Mouse (Mus musculus) ES-Bruce4 (cell line): ENCODE measurements around the gene Pacrg. TPM values are rescaled to one million over a fixed set of nuclear protein-coding genes. Genes with fewer than 3 reads are reported as not detected.

Experiments
- H3K27ac ChIP-seq: 2 replicates; pipeline ENCODE4 v1.5.1; 2012; ENCODE audit warnings: low read length, inconsistent platforms; ENCODE audit not compliant: insufficient read depth
- H3K27me3 ChIP-seq: 2 replicates; pipeline ENCODE4 v1.6.1; 2012; ENCODE audit warnings: mild to moderate bottlenecking, low read length, inconsistent platforms; ENCODE audit not compliant: control insufficient read depth, poor library complexity, insufficient read depth, severe bottlenecking
- H3K36me3 ChIP-seq: 2 replicates; pipeline ENCODE4 v1.6.1; 2012; ENCODE audit warnings: inconsistent platforms, mild to moderate bottlenecking, low read length, moderate library complexity; ENCODE audit not compliant: control insufficient read depth, poor library complexity, insufficient read depth, severe bottlenecking
- H3K4me1 ChIP-seq: one replicate; pipeline ENCODE4 v1.8.1; 2011; ENCODE audit warnings: low read length; ENCODE audit not compliant: control insufficient read depth, insufficient read depth
- H3K4me3 ChIP-seq: 2 replicates; pipeline ENCODE4 v1.5.1; 2011; ENCODE audit warnings: low read depth, mild to moderate bottlenecking, low read length
- H3K9ac ChIP-seq: 2 replicates; pipeline ENCODE4 v1.6.1; 2012; ENCODE audit warnings: low read depth, mild to moderate bottlenecking, inconsistent platforms; ENCODE audit not compliant: poor library complexity, severe bottlenecking
- H3K9me3 ChIP-seq: replicated peaks from 2 replicates; pipeline ENCODE4 v1.6.1; 2012; ENCODE audit warnings: mild to moderate bottlenecking, low read length, inconsistent platforms; ENCODE audit not compliant: control insufficient read depth, poor library complexity, insufficient read depth, severe bottlenecking
- CTCF ChIP-seq: IDR thresholded peaks from one replicate; pipeline ENCODE4 v1.8.1; 2011; ENCODE audit warnings: low read depth, low read length
- EP300 ChIP-seq: IDR thresholded peaks from 2 replicates; pipeline ENCODE4 v1.6.1; 2011; ENCODE audit warnings: low read depth, low read length; ENCODE audit not compliant: insufficient read depth
- POLR2A ChIP-seq: IDR thresholded peaks from one replicate; pipeline ENCODE4 v1.8.1; 2011; ENCODE audit warnings: low read length; ENCODE audit not compliant: insufficient read depth
- polyA plus RNA-seq: library from polyadenylated mRNA; stranded (reverse); fragments of >200 nt; gene quantifications from 2 replicates; pipeline ENCODE4 v1.2.4, GENCODE M21; 2011; ENCODE audit warnings: low read depth; ENCODE audit not compliant: missing spikeins, insufficient read depth, insufficient read length

Gene Pacrg
- 0.54 and 2.0 TPM in 2 replicates for polyA plus RNA-seq

DNA sequence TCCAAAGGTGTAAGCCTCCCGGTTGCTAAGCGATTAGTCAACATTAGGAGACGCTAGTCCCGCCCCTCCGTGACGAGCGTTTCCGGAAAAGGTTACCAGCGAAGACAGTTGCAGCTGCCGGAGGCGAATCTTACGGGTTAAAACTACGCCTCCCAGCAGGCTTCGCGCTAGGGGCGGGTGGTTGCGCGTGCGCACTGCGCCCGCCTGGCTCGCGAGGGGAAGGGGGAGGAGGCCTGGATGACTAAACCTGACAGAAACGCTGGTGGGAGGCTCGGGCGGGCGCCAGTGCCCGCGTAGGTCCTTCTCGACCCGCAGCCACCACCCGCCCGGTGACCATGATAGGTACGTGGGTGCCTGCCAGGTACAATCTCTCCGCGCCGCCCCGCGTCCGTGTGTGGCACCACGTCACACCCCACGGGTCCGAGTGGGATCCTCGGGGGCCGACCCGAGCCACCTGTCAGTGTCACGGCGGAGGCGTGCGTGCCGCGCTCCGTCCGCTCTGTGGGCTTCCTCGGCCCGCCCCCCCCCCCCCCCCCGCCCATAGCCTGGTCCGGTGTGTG is at the start of gene Pacrg, which contains the start of gene Prkn:
TSS of gene Pacrg (minus strand) at position 164 of the 560 bp plus-strand sequence.
TSS of gene Prkn (plus strand) at position 237 of the 560 bp plus-strand sequence.
- Histone ChIP-seq H3K9ac (peak within 1 kb of the TSS; percentile 59), H3K9me3 (no peaks in the 10 kb centered on the region), H3K36me3 (no peaks in the 10 kb centered on the region), H3K27me3 (no peaks in the 10 kb centered on the region), H3K4me1 (no peaks in the 10 kb centered on the region), H3K27ac (no peak within 1 kb of the TSS), H3K4me3 (peak within 1 kb of the TSS; percentile 87)
- TF ChIP-seq POLR2A: no peak
- no peak for TF ChIP-seq EP300
- TF ChIP-seq CTCF: no peak

DNA sequence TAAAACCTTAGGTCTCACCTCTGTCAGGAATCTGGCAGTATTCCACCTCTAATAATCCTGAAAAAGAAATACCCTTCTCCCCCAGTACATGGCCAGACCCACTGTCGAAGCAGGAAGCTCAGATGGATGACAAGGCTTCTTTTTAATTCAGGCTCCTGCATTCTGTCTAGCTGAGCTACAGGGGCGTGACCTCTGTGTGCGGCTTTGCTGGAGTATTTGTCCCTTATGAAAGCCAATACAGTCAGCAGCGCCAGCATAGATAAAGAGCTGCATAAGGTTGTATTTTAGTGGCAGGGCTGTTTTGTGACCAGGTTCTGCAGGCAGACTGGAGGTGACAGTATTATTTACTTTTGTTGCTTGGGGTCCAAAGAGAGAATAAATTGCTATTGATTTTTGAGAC is 47.8 kb upstream of the Pacrg start:
- H3K4me3 ChIP-seq: no peak overlapping the region
- TF ChIP-seq EP300: no peak
- TF ChIP-seq CTCF: no peak
- TF ChIP-seq POLR2A: no peak

DNA sequence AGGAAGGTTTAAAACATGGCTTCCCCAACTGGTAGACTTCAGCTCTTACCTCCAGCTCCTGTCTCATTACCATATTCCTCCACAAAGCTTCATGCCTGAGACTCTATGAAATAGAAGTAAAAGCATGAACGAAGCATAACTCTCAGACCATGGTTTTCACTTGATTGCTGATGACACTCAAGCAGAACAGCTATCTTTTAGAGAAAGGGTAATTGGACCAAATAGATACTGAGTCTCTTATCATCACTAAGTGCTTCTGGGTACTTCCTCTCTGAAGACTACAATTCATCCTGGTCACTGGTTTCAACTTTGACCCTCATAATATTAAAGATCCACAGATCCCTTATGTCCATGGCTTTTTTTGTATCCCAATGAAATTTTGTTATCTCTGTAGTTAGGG is 42.1 kb upstream of the Pacrg start:
- H3K27ac ChIP-seq: no peak overlapping the region
- no peak overlapping the region for H3K9ac ChIP-seq
- no peaks in the 10 kb centered on the region for H3K9me3 ChIP-seq
- H3K36me3 ChIP-seq: no peaks in the 10 kb centered on the region
- H3K4me3 ChIP-seq: no peak overlapping the region
- no peaks in the 10 kb centered on the region for H3K4me1 ChIP-seq
- H3K27me3 ChIP-seq: no peaks in the 10 kb centered on the region
- TF ChIP-seq POLR2A (no peak), EP300 (no peak), CTCF (no peak)

More for the DNA sequence above, 47.8 kb upstream of the Pacrg start:
- no peaks in the 10 kb centered on the region for H3K4me1 ChIP-seq
- no peaks in the 10 kb centered on the region for H3K27me3 ChIP-seq
- no peaks in the 10 kb centered on the region for H3K36me3 ChIP-seq
- no peak overlapping the region for H3K27ac ChIP-seq
- H3K9ac ChIP-seq: no peak overlapping the region
- H3K9me3 ChIP-seq: no peaks in the 10 kb centered on the region

DNA sequence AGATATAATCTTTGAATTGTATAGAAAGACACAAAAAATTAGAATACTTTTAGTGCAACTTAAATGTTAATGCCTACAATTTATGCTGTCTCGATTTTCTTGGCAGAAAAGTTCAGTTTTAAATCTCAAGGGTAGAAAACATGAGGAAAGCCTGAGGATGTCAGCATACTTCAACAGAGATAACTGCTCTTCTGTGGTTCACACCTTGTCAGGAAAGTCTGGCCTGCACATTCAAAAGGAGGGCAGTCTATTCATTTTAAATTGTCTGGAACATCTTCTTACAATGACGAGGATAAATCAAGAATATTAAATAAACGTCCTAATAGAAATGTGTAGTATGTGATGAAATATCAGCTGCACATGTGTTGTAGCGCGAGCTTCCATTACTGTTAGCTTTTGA is 38.9 kb upstream of the Pacrg start:
- Histone ChIP-seq H3K36me3 (no peaks in the 10 kb centered on the region), H3K9me3 (no peaks in the 10 kb centered on the region), H3K4me1 (no peaks in the 10 kb centered on the region), H3K9ac (no peak overlapping the region), H3K27ac (no peak overlapping the region), H3K27me3 (no peaks in the 10 kb centered on the region), H3K4me3 (no peak overlapping the region)
- no peak for TF ChIP-seq POLR2A
- TF ChIP-seq EP300: no peak
- no peak for TF ChIP-seq CTCF

DNA sequence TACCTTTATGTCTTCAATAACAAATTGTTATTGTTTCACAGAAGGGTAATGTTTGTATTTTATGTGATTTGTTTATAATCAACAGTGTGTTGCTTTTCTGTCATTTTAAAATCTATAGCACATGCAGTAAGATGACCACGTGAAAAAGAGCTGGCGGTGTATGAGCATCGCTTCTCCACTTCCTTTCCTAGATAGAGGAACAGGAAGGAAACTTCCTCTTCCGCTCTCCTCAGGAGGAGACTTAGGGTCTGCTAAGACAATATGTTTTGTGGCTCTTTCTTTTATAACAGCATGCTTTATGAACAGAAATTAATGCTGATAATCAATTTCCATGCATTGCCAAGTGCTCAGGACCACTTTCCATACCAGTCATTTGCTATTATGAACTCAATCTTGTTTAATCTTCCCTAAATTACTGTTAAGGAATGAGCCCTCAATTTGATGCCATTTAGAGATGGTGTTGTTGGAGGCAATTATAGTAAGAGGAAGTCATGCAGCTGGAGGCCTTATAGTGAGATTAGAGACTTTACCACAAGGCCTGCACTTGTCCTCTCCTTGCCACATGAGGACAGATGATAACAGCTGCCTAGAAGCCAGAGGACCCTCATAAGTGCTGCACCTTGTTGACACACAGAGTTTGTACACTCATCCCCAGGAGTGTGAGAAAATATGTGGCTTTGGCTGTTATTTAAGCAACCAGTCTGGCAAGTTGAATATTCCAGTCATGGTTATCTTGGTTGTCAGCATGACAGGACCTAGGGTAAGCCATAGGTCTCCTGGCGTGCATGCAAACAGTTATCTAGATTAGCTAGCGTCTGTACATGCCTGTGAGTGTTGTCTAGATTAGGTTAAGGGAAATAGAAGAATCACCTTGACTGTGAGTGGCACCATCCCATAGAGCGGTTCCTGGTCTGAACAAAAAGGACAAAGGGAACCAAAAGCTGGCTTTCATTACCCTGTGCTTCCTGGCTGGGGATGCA is 34.4 kb upstream of the Pacrg start:
- no peak overlapping the region for H3K4me3 ChIP-seq
- no peak for TF ChIP-seq POLR2A
- TF ChIP-seq EP300: no peak
- TF ChIP-seq CTCF: no peak
- no peaks in the 10 kb centered on the region for H3K4me1 ChIP-seq
- no peak overlapping the region for H3K9ac ChIP-seq
- H3K27me3 ChIP-seq: no peaks in the 10 kb centered on the region
- no peak overlapping the region for H3K27ac ChIP-seq
- H3K9me3 ChIP-seq: no peaks in the 10 kb centered on the region
- no peaks in the 10 kb centered on the region for H3K36me3 ChIP-seq

DNA sequence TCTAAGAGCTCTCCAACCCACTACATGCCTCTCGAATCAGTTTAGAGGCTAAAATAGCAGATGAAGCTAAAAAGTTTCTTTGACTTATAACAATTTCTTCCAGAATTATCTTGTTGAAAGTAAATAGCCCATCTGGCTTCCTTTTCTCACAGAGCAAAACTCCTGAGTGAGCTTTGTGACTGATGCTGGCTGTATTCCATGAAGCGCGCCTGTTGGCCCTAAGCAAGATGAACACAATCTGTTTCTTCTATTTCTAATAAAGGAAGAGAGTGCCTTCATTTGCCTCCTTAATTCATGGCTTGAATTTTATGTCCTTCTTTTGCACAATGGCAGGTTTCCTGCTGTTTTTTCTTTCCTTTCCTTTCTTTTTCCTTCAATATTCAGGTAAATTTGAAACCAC is 14.1 kb upstream of the Pacrg start:
- H3K9ac ChIP-seq: no peak overlapping the region
- no peaks in the 10 kb centered on the region for H3K9me3 ChIP-seq
- no peak overlapping the region for H3K4me3 ChIP-seq
- no peaks in the 10 kb centered on the region for H3K4me1 ChIP-seq
- H3K36me3 ChIP-seq: no peaks in the 10 kb centered on the region
- TF ChIP-seq CTCF: no peak
- no peaks in the 10 kb centered on the region; the same call in 1 of the 2 replicates for H3K27me3 ChIP-seq
- no peak overlapping the region for H3K27ac ChIP-seq
